Mouse (Mus musculus): ENCODE results near the gene Sh3pxd2a.

Sh3pxd2a gene

GRCm38 (mm10) chr19:47374916-47375573 lies 89.2 kb downstream of the Sh3pxd2a start:
- DNase-seq (ENCODE audit: low spot score in 2 of 2) = no peak

- DNase-seq (ENCODE audit: low spot score in 2 of 2) = peak; percentile 13 to 71
Measured at GRCm38 (mm10) chr19:47374440-47374839, 89.8 kb downstream of the Sh3pxd2a start.

GRCm38 (mm10) chr19:47372044-47372443 lies 92.2 kb downstream of the Sh3pxd2a start:
- no peak for DNase-seq (ENCODE audit: low spot score in 2 of 2)

GRCm38 (mm10) chr19:47371521-47371920 lies 92.7 kb downstream of the Sh3pxd2a start:
- no peak for DNase-seq (ENCODE audit: low spot score in 2 of 2)

- no peak for DNase-seq (ENCODE audit: low spot score in 2 of 2)
Measured at GRCm38 (mm10) chr19:47369008-47369407, 95.2 kb downstream of the Sh3pxd2a start.

- no peak for DNase-seq (ENCODE audit: low spot score in 2 of 2)
Measured at GRCm38 (mm10) chr19:47367271-47367879, 96.8 kb downstream of the Sh3pxd2a start.

- DNase-seq (ENCODE audit: low spot score in 2 of 2) = no peak
Measured at GRCm38 (mm10) chr19:47366576-47366975, 97.6 kb downstream of the Sh3pxd2a start.

- DNase-seq (ENCODE audit: low spot score in 2 of 2) = no peak
Measured at GRCm38 (mm10) chr19:47363086-47363668, 101.0 kb downstream of the Sh3pxd2a start.

- DNase-seq (ENCODE audit: low spot score in 2 of 2) = no peak
Measured at GRCm38 (mm10) chr19:47360921-47361320, 103.3 kb downstream of the Sh3pxd2a start.

- DNase-seq (ENCODE audit: low spot score in 2 of 2) = no peak
Measured at GRCm38 (mm10) chr19:47360017-47360416, 104.2 kb downstream of the Sh3pxd2a start.

GRCm38 (mm10) chr19:47359166-47359931 lies 104.9 kb downstream of the Sh3pxd2a start:
- peak; percentile 24 to 46 for DNase-seq (ENCODE audit: low spot score in 2 of 2)

GRCm38 (mm10) chr19:47357297-47357696 lies 106.9 kb downstream of the Sh3pxd2a start:
- no peak for DNase-seq (ENCODE audit: low spot score in 2 of 2)

- DNase-seq (ENCODE audit: low spot score in 2 of 2) = peak; percentile 52 to 79
Measured at GRCm38 (mm10) chr19:47356188-47356857, 107.9 kb downstream of the Sh3pxd2a start.

- DNase-seq (ENCODE audit: low spot score in 2 of 2) = no peak
Measured at GRCm38 (mm10) chr19:47354456-47354855, 109.7 kb downstream of the Sh3pxd2a start.

GRCm38 (mm10) chr19:47349043-47349442 lies 115.2 kb downstream of the Sh3pxd2a start:
- no peak for DNase-seq (ENCODE audit: low spot score in 2 of 2)

- no peak for DNase-seq (ENCODE audit: low spot score in 2 of 2)
Measured at GRCm38 (mm10) chr19:47348395-47349016, 115.7 kb downstream of the Sh3pxd2a start.

GRCm38 (mm10) chr19:47347021-47347643 lies 117.1 kb downstream of the Sh3pxd2a start:
- DNase-seq (ENCODE audit: low spot score in 2 of 2) = no peak

- no peak for DNase-seq (ENCODE audit: low spot score in 2 of 2)
Measured at GRCm38 (mm10) chr19:47346606-47347005, 117.6 kb downstream of the Sh3pxd2a start.

GRCm38 (mm10) chr19:47345851-47346568 lies 118.2 kb downstream of the Sh3pxd2a start:
- no peak for DNase-seq (ENCODE audit: low spot score in 2 of 2)

- DNase-seq (ENCODE audit: low spot score in 2 of 2) = no peak
Measured at GRCm38 (mm10) chr19:47343422-47343821, 120.8 kb downstream of the Sh3pxd2a start.
